Mouse (Mus musculus): ENCODE measurements at regions not wholly inside any gene's neighbourhood (a gene's known extent, or its start where the extent isn't known, plus 50 kb on each side); places are given as distances from the start of the nearest gene placed in this dataset.

DNA sequence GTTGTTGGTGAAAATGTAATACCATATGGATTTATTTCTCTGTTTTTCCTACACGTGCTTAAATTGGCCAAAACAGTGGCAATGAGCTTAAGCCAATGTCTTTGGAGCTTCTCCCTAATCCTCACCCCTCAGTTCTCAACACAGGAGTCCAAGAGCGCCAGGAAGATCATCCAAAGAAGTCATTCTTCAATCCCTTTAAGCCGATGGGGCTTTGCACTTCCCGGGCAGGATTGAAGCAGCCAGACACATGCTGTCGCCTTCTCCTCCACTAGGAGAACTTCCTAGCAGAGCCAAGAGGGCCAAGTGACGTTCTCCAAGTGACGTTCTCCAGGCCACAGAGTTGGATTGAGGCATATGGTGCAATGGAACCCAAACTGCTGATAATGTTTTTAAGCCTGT, 286.3 kb upstream of the Actbl2 start:
- no peak for TF ChIP-seq POLR2A (IDR thresholded peaks at IDR 0.05; ENCODE audit: borderline replicate concordance, low read depth, low read length)
- TF ChIP-seq CTCF (IDR thresholded peaks at IDR 0.05; ENCODE audit: low read depth, low read length) = no peak
